Mouse (Mus musculus): ENCODE data around the gene Gm11541. TPM values are rescaled to one million over a fixed set of nuclear protein-coding genes. Genes with fewer than 3 reads are reported as not detected.
"Not testable (repeated sequence)": the region's sequence is repeated elsewhere in the genome, so short reads cannot be mapped to it uniquely, and the experiment has no call there.

The Gm11541 gene
- polyA plus RNA-seq, 1 experiment from 2014 or later, result not detected

GRCm38 (mm10) chr11:94652973-94653372 lies 51.3 kb downstream of the Gm11541 start:
- H3K9me3 ChIP-seq (replicated peaks), result no peaks in the 10 kb centered on the region
- peak overlapping the region; percentile 81 for H3K4me3 ChIP-seq
- H3K36me3 ChIP-seq, result peaks cover 57% of the 10 kb centered on the region
- peak overlapping the region; percentile 77 for H3K4me2 ChIP-seq
- H3K4me1 ChIP-seq, result peaks cover 39% of the 10 kb centered on the region
- H3K27ac ChIP-seq, result peak overlapping the region; percentile 40; the same call in 1 of the 2 replicates
- 31% methylated on average over 8 of the region's 8 CpGs for WGBS (ENCODE audit: insufficient replicate concordance)
- no peaks in the 10 kb centered on the region for H3K27me3 ChIP-seq (replicated peaks)
- peak overlapping the region; percentile 82 for H3K9ac ChIP-seq
- no peak for ATAC-seq

GRCm38 (mm10) chr11:94651241-94651640 lies 53.1 kb downstream of the Gm11541 start:
- peaks cover 32% of the 10 kb centered on the region for H3K4me1 ChIP-seq
- H3K9ac ChIP-seq, result not testable (repeated sequence)

GRCm38 (mm10) chr11:94646457-94646856 lies 57.8 kb downstream of the Gm11541 start:
- H3K4me3 ChIP-seq, result no peak overlapping the region
- no peak overlapping the region for H3K9ac ChIP-seq
- H3K4me1 ChIP-seq, result no peaks in the 10 kb centered on the region
- no peak overlapping the region for H3K4me2 ChIP-seq
- H3K9me3 ChIP-seq (replicated peaks), result no peaks in the 10 kb centered on the region
- H3K27ac ChIP-seq, result no peak overlapping the region
- 90% methylated on average over 4 of the region's 4 CpGs for WGBS (ENCODE audit: insufficient replicate concordance)
- ATAC-seq, result no peak
- H3K36me3 ChIP-seq, result peaks cover 96% of the 10 kb centered on the region
- no peaks in the 10 kb centered on the region for H3K27me3 ChIP-seq (replicated peaks)

More at GRCm38 (mm10) chr11:94651241-94651640, 53.1 kb downstream of the Gm11541 start:
- H3K36me3 ChIP-seq, result peaks cover 57% of the 10 kb centered on the region
- not testable (repeated sequence) for H3K9me3 ChIP-seq (replicated peaks); H3K4me3 ChIP-seq; H3K27me3 ChIP-seq (replicated peaks); ATAC-seq; H3K27ac ChIP-seq; H3K4me2 ChIP-seq
- WGBS (ENCODE audit: insufficient replicate concordance), result 84% methylated on average over 7 of the region's 7 CpGs

Other genes starting within 250 kb of the Gm11541 start
- 2.5 and 3.2 TPM in 2 replicates for gene Cacna1g, start 230.3 kb downstream of the Gm11541 start, polyA plus RNA-seq (2016; fragmentation: Nextera tagmentation; extraction: Ambion mirVana)
- gene Spata20, start 218.3 kb downstream of the Gm11541 start, polyA plus RNA-seq (2016; fragmentation: Nextera tagmentation; extraction: Ambion mirVana), result not detected in 2 replicates
- not detected in 2 replicates for gene Epn3, start 204.5 kb downstream of the Gm11541 start, polyA plus RNA-seq (2016; fragmentation: Nextera tagmentation; extraction: Ambion mirVana)
- gene Mycbpap, start 182.8 kb downstream of the Gm11541 start, polyA plus RNA-seq (2016; fragmentation: Nextera tagmentation; extraction: Ambion mirVana), result 0.28 and 0.37 TPM in 2 replicates
- gene Rsad1, start 155.2 kb downstream of the Gm11541 start, polyA plus RNA-seq (2016; fragmentation: Nextera tagmentation; extraction: Ambion mirVana), result 2.0 and 3.2 TPM in 2 replicates
- 0.10 TPM in 1 of 2 replicates, not detected in the other for gene Chad, start 139.5 kb downstream of the Gm11541 start, polyA plus RNA-seq (2016; fragmentation: Nextera tagmentation; extraction: Ambion mirVana)
- gene Acsf2, start 102.6 kb downstream of the Gm11541 start, polyA plus RNA-seq (2016; fragmentation: Nextera tagmentation; extraction: Ambion mirVana), result 1.1 and 1.2 TPM in 2 replicates
- gene Lrrc59, start 74.7 kb downstream of the Gm11541 start, polyA plus RNA-seq (2016; fragmentation: Nextera tagmentation; extraction: Ambion mirVana), result 182 and 186 TPM in 2 replicates
- 89.1 and 95.3 TPM in 2 replicates for gene Mrpl27, start 50.7 kb downstream of the Gm11541 start, polyA plus RNA-seq (2016; fragmentation: Nextera tagmentation; extraction: Ambion mirVana)
- gene Eme1, start 50.5 kb downstream of the Gm11541 start, polyA plus RNA-seq (2016; fragmentation: Nextera tagmentation; extraction: Ambion mirVana), result 22.7 and 25.0 TPM in 2 replicates
- 7.0 and 7.1 TPM in 2 replicates for gene Xylt2, start 27.0 kb downstream of the Gm11541 start, polyA plus RNA-seq (2016; fragmentation: Nextera tagmentation; extraction: Ambion mirVana)
- gene Cdc34b, start 37.3 kb upstream of the Gm11541 start, polyA plus RNA-seq (2016; fragmentation: Nextera tagmentation; extraction: Ambion mirVana), result 0.11 TPM in 1 of 2 replicates, not detected in the other
- gene Tmem92, start 78.2 kb upstream of the Gm11541 start, polyA plus RNA-seq (2016; fragmentation: Nextera tagmentation; extraction: Ambion mirVana), result not detected in 2 replicates
- gene Col1a1, start 231.7 kb upstream of the Gm11541 start, polyA plus RNA-seq (2016; fragmentation: Nextera tagmentation; extraction: Ambion mirVana), result 135 and 153 TPM in 2 replicates